Mouse (Mus musculus): ENCODE measurements around the gene Rgs7bp. TPM values are rescaled to one million over a fixed set of nuclear protein-coding genes. Genes with fewer than 3 reads are reported as not detected.

Gene Rgs7bp
- not detected in 2 replicates for total RNA-seq (2012; rRNA removed)
- not detected in 2 replicates for total RNA-seq (2014; rRNA removed)
- not detected in 2 replicates for polyA plus RNA-seq (2012; ENCODE audit: insufficient read length, low read depth)

GRCm38 (mm10) chr13:105054181-105054940, at the start of gene Rgs7bp:
Rgs7bp (minus strand) TSS chr13:105054930.
- TF ChIP-seq MAZ (IDR thresholded peaks at IDR 0.05; ENCODE audit: low read depth, low read length) (no peak), MXI1 (IDR thresholded peaks at IDR 0.05; ENCODE audit: low read depth, low read length) (no peak), RCOR1 (conservative IDR thresholded peaks at IDR 0.05; ENCODE audit: low read depth, low read length) (no peak), TCF12 (IDR thresholded peaks at IDR 0.05; ENCODE audit: low read depth, low read length) (no peak), ZKSCAN1 (IDR thresholded peaks at IDR 0.05; ENCODE audit: borderline replicate concordance, low read depth, low read length) (no peak), POLR2A (IDR thresholded peaks at IDR 0.05; ENCODE audit: low read depth, low read length) (no peak), ZNF384 (IDR thresholded peaks at IDR 0.05; ENCODE audit: low read depth, low read length) (no peak), RAD21 (IDR thresholded peaks at IDR 0.05; ENCODE audit: low read depth, low read length) (no peak), HCFC1 (IDR thresholded peaks at IDR 0.05; ENCODE audit: low read depth, low read length) (no peak)
- no peak within 1 kb of the TSS for H3K27ac ChIP-seq (ENCODE audit: insufficient read depth, low read depth)
- in situ Hi-C loops (cut with MboI; ENCODE audit: low pct_ligation_motif_present, low pct_unique_long_range_greater_than_20kb, low sequenced_read_pairs): no loop called here

GRCm38 (mm10) chr13:105104385-105104784, 49.7 kb upstream of the Rgs7bp start:
- Histone ChIP-seq H3K27me3 (replicated peaks) (no peaks in the 10 kb centered on the region), H3K4me2 (ENCODE audit: insufficient read depth, low read depth, poor library complexity, severe bottlenecking) (no peak overlapping the region), H3K36me3 (replicated peaks in 1 of 2; ENCODE audit: control insufficient read depth in 1 of 2, insufficient read depth in 1 of 2, low read length in 1 of 2) (no peaks in the 10 kb centered on the region), H3K4me3 (replicated peaks in 1 of 3; ENCODE audit: low read depth in 2 of 3, low read length in 2 of 3, poor library complexity in 1 of 3) (no peak overlapping the region), H3K9me3 (replicated peaks; ENCODE audit: low read length) (no peaks in the 10 kb centered on the region), H3K27ac (ENCODE audit: insufficient read depth, low read depth) (no peak overlapping the region), H3K9ac (ENCODE audit: insufficient read depth, low read depth) (no peak overlapping the region), H3K79me2 (replicated peaks; ENCODE audit: control insufficient read depth, extremely low read depth, insufficient read depth, poor library complexity, severe bottlenecking) (no peaks in the 10 kb centered on the region), H3K4me1 (ENCODE audit: control insufficient read depth in 1 of 2, insufficient read depth in 2 of 2) (peaks cover 0 to 3% of the 10 kb centered on the region in 2 experiments; a peak in 1 of 4 replicates)
- in situ Hi-C loops (cut with MboI; ENCODE audit: low pct_ligation_motif_present, low pct_unique_long_range_greater_than_20kb, low sequenced_read_pairs) (no loop called here), dilution Hi-C loops (cut with MboI; ENCODE audit: extremely low pct_ligation_motif_present, extremely low pct_unique_long_range_greater_than_20kb, low sequenced_read_pairs) (no loop called here)
- no peak for DNase-seq (ENCODE audit: extremely low read depth)
- no peak for TF ChIP-seq TCF12 (IDR thresholded peaks at IDR 0.05; ENCODE audit: low read depth, low read length)
- TF ChIP-seq USF1 (IDR thresholded peaks at IDR 0.05; ENCODE audit: low read depth, low read length): no peak
- no peak for TF ChIP-seq SMC3 (IDR thresholded peaks at IDR 0.05; ENCODE audit: low read depth, low read length)
- TF ChIP-seq POLR2AphosphoS2 (IDR thresholded peaks at IDR 0.05; ENCODE audit: low read depth, low read length): no peak
- TF ChIP-seq ZMIZ1 (IDR thresholded peaks at IDR 0.05; ENCODE audit: low read depth, low read length): no peak
- TF ChIP-seq POLR2A (IDR thresholded peaks at IDR 0.05; ENCODE audit: low read depth, low read length): no peak
- TF ChIP-seq SIN3A (IDR thresholded peaks at IDR 0.05; ENCODE audit: low read length): no peak

More at GRCm38 (mm10) chr13:105054181-105054940, at the start of gene Rgs7bp:
- Histone ChIP-seq H3K79me2 (replicated peaks; ENCODE audit: control insufficient read depth, extremely low read depth, insufficient read depth, poor library complexity, severe bottlenecking) (no peaks in the 10 kb centered on the region), H3K4me1 (ENCODE audit: control insufficient read depth in 1 of 2, insufficient read depth in 2 of 2) (no peaks in the 10 kb centered on the region), H3K4me3 (replicated peaks in 1 of 3; ENCODE audit: low read depth in 2 of 3, low read length in 2 of 3, poor library complexity in 1 of 3) (no peak within 1 kb of the TSS), H3K4me2 (ENCODE audit: insufficient read depth, low read depth, poor library complexity, severe bottlenecking) (no peak within 1 kb of the TSS), H3K36me3 (replicated peaks in 1 of 2; ENCODE audit: control insufficient read depth in 1 of 2, insufficient read depth in 1 of 2, low read length in 1 of 2) (no peaks in the 10 kb centered on the region), H3K9me3 (replicated peaks; ENCODE audit: low read length) (peaks cover 8% of the 10 kb centered on the region), H3K27me3 (replicated peaks) (no peaks in the 10 kb centered on the region), H3K9ac (ENCODE audit: insufficient read depth, low read depth) (no peak within 1 kb of the TSS)
- DNase-seq (ENCODE audit: extremely low read depth): no peak
- dilution Hi-C loops (cut with MboI; ENCODE audit: extremely low pct_ligation_motif_present, extremely low pct_unique_long_range_greater_than_20kb, low sequenced_read_pairs): no loop called here

Data from CH12.LX (cell line).